Mouse (Mus musculus): ENCODE results near the gene St6galnac3. TPM values are rescaled to one million over a fixed set of nuclear protein-coding genes. Genes with fewer than 3 reads are reported as not detected.

St6galnac3 gene
- polyA plus RNA-seq, 1 experiment from 2014 or later = 4.5 TPM

DNA sequence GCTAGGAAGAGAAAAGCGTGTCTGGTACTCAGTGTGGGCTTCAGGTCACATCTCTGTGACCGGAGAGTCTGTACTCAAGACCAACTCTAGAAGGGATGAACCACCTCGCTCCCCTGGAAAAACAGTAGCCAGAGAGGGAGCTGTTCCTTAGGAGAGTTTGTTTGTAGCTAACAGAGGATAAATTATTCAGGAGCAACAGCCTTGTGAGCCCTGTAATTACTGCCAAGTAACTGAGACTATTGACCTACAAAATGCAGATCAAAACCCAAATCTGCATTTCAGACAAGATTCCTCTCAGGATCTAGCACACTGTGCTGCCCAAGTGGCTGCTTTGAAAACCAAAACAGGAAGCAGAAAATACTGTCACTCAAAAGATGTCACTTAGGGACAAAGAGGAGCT lies 266.4 kb downstream of the St6galnac3 start:
- no peak overlapping the region for H3K4me2 ChIP-seq (replicated peaks; ENCODE audit: low read depth)
- no peak overlapping the region for H3K27ac ChIP-seq (replicated peaks)
- no peak overlapping the region for H3K4me3 ChIP-seq (ENCODE audit: low read depth, low read length)
- no peak overlapping the region for H3K9ac ChIP-seq (ENCODE audit: low read length)
- no peak for DNase-seq (ENCODE audit: low spot score)
- no peak for ATAC-seq (ENCODE audit: low FRiP score, low TSS enrichment)
- H3K36me3 ChIP-seq (ENCODE audit: control insufficient read depth, insufficient read depth, low read length) = no peaks in the 10 kb centered on the region
- 85% methylated on average over 3 of the region's 3 CpGs for WGBS
- H3K27me3 ChIP-seq (ENCODE audit: control insufficient read depth, insufficient read depth, low read length) = no peaks in the 10 kb centered on the region
- TF ChIP-seq EP300 (optimal IDR thresholded peaks at IDR 0.05) = no peak
- TF ChIP-seq CTCF (IDR thresholded peaks at IDR 0.05; ENCODE audit: low read depth) = no peak
- H3K9me3 ChIP-seq (ENCODE audit: control insufficient read depth, low read length) = no peaks in the 10 kb centered on the region
- H3K4me1 ChIP-seq (replicated peaks; ENCODE audit: control insufficient read depth, insufficient read depth) = no peaks in the 10 kb centered on the region

DNA sequence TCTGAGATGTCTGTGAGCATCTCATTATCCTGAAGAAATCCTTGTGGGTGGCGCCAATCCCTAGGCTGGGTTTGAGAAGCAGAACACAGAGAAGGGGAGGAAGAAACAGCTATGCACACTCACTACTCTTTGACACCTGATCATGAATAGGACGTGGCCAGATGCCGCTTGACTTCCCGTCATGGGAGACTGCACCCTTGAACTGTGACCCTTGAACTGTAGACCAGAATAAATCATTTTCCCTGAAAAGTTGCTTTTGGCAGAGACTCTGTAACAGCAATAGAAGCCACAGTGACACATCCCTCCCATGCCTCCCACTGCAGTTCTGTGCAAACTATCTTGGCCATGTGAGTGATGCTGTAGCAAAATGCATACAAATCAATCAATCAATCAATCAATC lies 267.3 kb downstream of the St6galnac3 start:
- TF ChIP-seq EP300 (optimal IDR thresholded peaks at IDR 0.05) = no peak
- no peak for TF ChIP-seq CTCF (IDR thresholded peaks at IDR 0.05; ENCODE audit: low read depth)
- Histone ChIP-seq H3K27ac (replicated peaks) (no peak overlapping the region), H3K9ac (ENCODE audit: low read length) (no peak overlapping the region), H3K4me3 (ENCODE audit: low read depth, low read length) (no peak overlapping the region), H3K9me3 (ENCODE audit: control insufficient read depth, low read length) (no peaks in the 10 kb centered on the region), H3K4me2 (replicated peaks; ENCODE audit: low read depth) (no peak overlapping the region), H3K4me1 (replicated peaks; ENCODE audit: control insufficient read depth, insufficient read depth) (no peaks in the 10 kb centered on the region), H3K36me3 (ENCODE audit: control insufficient read depth, insufficient read depth, low read length) (no peaks in the 10 kb centered on the region), H3K27me3 (ENCODE audit: control insufficient read depth, insufficient read depth, low read length) (no peaks in the 10 kb centered on the region)
- 89% methylated on average over 4 of the region's 4 CpGs for WGBS
- ATAC-seq (ENCODE audit: low FRiP score, low TSS enrichment) (no peak), DNase-seq (ENCODE audit: low spot score) (no peak)

DNA sequence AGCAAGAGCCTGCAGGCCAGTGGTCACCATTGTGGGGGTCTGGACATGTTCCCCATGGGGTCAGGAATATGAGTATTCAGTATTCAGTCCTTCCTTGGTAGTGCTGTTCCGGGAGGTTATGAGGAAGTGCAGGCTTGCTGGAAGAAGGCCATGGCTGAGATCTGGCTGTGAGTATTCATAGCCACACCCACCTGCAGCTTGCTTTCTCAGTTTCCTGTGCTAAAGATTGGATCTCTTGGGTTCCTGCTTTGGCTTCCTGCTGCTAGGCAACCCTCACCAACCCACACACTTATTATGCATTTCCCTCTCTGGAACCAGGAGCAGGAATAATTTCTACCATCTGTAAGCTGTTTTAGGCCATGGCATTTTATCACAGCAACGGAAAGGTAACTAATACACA lies 267.8 kb downstream of the St6galnac3 start:
- 49% methylated on average over 2 of the region's 2 CpGs for WGBS
- no peak overlapping the region for H3K27ac ChIP-seq (replicated peaks)
- no peak overlapping the region for H3K9ac ChIP-seq (ENCODE audit: low read length)
- no peaks in the 10 kb centered on the region for H3K27me3 ChIP-seq (ENCODE audit: control insufficient read depth, insufficient read depth, low read length)
- H3K36me3 ChIP-seq (ENCODE audit: control insufficient read depth, insufficient read depth, low read length) = no peaks in the 10 kb centered on the region
- TF ChIP-seq EP300 (optimal IDR thresholded peaks at IDR 0.05) (no peak), CTCF (IDR thresholded peaks at IDR 0.05; ENCODE audit: low read depth) (no peak)
- H3K4me1 ChIP-seq (replicated peaks; ENCODE audit: control insufficient read depth, insufficient read depth) = no peaks in the 10 kb centered on the region
- no peaks in the 10 kb centered on the region for H3K9me3 ChIP-seq (ENCODE audit: control insufficient read depth, low read length)
- no peak overlapping the region for H3K4me3 ChIP-seq (ENCODE audit: low read depth, low read length)
- no peak overlapping the region for H3K4me2 ChIP-seq (replicated peaks; ENCODE audit: low read depth)
- DNase-seq (ENCODE audit: low spot score) = peak; percentile 15
- no peak for ATAC-seq (ENCODE audit: low FRiP score, low TSS enrichment)

DNA sequence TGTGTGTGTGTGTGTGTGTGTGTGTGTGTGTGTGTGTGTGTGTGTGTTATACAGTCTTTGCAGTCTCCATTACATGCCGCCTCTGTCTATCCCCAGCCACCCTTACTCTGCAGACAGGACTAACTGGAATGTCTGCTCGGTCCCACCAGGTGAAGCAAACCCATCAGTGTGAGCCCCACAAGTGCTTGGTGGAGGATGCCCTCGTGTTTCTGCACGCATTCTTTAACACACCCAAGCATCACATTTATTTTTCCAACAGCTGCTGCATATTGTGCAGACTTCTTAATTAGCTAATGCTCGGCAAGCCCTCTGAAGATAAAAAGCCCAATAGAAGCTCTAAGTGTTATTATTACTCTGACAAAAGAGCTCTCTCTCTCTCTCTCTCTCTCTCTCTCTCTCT lies 268.7 kb downstream of the St6galnac3 start:
- Histone ChIP-seq H3K9me3 (ENCODE audit: control insufficient read depth, low read length) (no peaks in the 10 kb centered on the region), H3K4me3 (ENCODE audit: low read depth, low read length) (no peak overlapping the region), H3K27ac (replicated peaks) (no peak overlapping the region), H3K9ac (ENCODE audit: low read length) (no peak overlapping the region), H3K27me3 (ENCODE audit: control insufficient read depth, insufficient read depth, low read length) (no peaks in the 10 kb centered on the region), H3K4me2 (replicated peaks; ENCODE audit: low read depth) (no peak overlapping the region), H3K36me3 (ENCODE audit: control insufficient read depth, insufficient read depth, low read length) (no peaks in the 10 kb centered on the region), H3K4me1 (replicated peaks; ENCODE audit: control insufficient read depth, insufficient read depth) (no peaks in the 10 kb centered on the region)
- WGBS = 76% methylated on average over 5 of the region's 5 CpGs
- ATAC-seq (ENCODE audit: low FRiP score, low TSS enrichment) (no peak), DNase-seq (ENCODE audit: low spot score) (no peak)
- no peak for TF ChIP-seq CTCF (IDR thresholded peaks at IDR 0.05; ENCODE audit: low read depth)

DNA sequence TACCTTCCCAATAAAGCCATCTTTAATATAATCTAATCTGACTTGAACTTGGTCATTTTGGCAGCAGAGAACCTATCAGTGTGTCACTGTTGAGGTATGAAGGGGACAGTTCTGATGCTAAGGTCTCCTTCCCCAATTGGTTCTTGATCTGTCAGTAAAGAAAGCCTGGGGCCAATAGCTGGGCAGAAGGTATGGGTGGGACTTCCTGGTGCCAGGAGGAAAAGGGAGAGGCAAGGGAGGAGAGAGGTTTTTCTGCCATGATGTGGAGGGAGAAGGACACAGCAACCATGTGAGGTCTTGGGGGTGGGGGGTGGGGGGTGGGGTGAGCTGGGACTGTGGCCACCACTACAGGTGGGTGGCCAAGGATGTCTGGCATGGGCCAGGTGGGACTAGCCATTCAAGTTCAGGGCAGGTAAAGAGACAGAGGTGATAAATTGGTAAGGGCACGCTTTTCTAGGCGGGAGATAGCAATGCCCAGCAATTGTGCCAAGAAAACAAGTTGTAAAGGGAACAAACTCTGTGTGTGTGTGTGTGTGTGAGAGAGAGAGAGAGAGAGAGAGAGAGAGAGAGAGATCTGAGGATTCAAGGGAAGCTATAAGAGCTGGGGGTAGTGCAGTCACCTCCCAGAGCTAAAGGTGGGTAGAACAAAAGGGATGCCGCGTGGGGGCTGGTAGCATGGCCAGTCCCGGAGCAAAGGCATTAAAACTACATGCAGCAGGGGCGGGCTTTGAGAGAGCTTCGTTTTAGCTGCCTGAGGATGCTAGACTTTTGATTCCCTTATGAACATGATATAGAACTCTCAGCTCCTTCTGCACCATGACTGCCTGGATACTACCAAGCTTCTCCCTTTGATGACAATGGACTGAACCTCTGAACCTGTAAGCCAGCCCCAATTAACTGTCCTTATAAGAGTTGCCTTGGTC lies 271.6 kb downstream of the St6galnac3 start:
- Histone ChIP-seq H3K9ac (ENCODE audit: low read length) (no peak overlapping the region), H3K4me2 (replicated peaks; ENCODE audit: low read depth) (no peak overlapping the region), H3K27ac (replicated peaks) (no peak overlapping the region), H3K4me1 (replicated peaks; ENCODE audit: control insufficient read depth, insufficient read depth) (no peaks in the 10 kb centered on the region), H3K4me3 (ENCODE audit: low read depth, low read length) (no peak overlapping the region), H3K36me3 (ENCODE audit: control insufficient read depth, insufficient read depth, low read length) (no peaks in the 10 kb centered on the region), H3K9me3 (ENCODE audit: control insufficient read depth, low read length) (no peaks in the 10 kb centered on the region), H3K27me3 (ENCODE audit: control insufficient read depth, insufficient read depth, low read length) (no peaks in the 10 kb centered on the region)
- no peak for DNase-seq (ENCODE audit: low spot score)
- no peak for TF ChIP-seq CTCF (IDR thresholded peaks at IDR 0.05; ENCODE audit: low read depth)
- no peak for TF ChIP-seq EP300 (optimal IDR thresholded peaks at IDR 0.05)
- ATAC-seq (ENCODE audit: low FRiP score, low TSS enrichment) = no peak
- WGBS = 92% methylated on average over 7 of the region's 7 CpGs

DNA sequence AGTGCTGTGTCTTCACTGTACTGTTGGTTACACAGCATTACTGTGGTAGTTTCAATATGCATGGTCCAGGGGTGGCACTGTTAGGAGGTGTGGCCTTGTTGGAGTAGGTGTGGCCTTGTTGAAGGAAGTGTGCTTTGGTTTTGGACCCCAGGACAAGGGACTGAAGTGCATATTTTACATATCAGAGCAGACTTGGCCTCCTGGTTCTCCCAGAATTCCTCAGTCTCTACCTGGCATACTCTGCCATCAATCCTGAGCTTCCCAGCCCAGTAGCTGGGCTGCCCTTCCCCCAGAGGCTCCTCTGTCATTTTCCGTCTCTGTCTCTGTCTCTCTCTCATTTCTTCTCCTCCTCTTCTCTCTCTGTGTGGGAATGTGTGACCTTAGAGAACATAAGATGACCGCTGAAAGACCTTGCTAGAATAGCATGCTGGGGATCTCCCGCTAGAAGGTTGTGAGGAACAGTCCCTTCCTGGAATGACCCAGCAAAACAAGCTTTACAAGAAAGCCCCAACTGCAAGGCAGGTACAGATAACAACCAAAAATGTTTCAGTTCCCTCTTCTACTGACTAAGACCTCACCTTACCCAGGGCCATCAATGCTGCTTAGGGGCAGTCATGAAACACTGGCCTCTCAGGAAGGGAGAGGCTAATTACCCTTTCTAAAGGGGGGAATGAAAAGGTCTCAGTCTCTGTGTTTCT lies 272.5 kb downstream of the St6galnac3 start:
- Histone ChIP-seq H3K9me3 (ENCODE audit: control insufficient read depth, low read length) (no peaks in the 10 kb centered on the region), H3K4me2 (replicated peaks; ENCODE audit: low read depth) (no peak overlapping the region), H3K27ac (replicated peaks) (no peak overlapping the region), H3K9ac (ENCODE audit: low read length) (no peak overlapping the region), H3K36me3 (ENCODE audit: control insufficient read depth, insufficient read depth, low read length) (no peaks in the 10 kb centered on the region), H3K27me3 (ENCODE audit: control insufficient read depth, insufficient read depth, low read length) (no peaks in the 10 kb centered on the region), H3K4me1 (replicated peaks; ENCODE audit: control insufficient read depth, insufficient read depth) (no peaks in the 10 kb centered on the region), H3K4me3 (ENCODE audit: low read depth, low read length) (no peak overlapping the region)
- ATAC-seq (ENCODE audit: low FRiP score, low TSS enrichment) (no peak), DNase-seq (ENCODE audit: low spot score) (no peak)
- WGBS = 90% methylated on average over 3 of the region's 3 CpGs
- TF ChIP-seq CTCF (IDR thresholded peaks at IDR 0.05; ENCODE audit: low read depth) = no peak
- TF ChIP-seq EP300 (optimal IDR thresholded peaks at IDR 0.05) = no peak
